Mouse (Mus musculus) heart, adult 2 months (tissue): ENCODE measurements around the gene Lamp2.

Source experiments
- CTCF ChIP-seq: fragments of 200-600 bp; IDR thresholded peaks from 2 replicates; pipeline ENCODE4 v1.8.1; 2022; ENCODE audit warnings: antibody characterized with exemption, mild to moderate bottlenecking, moderate library complexity
- EP300 ChIP-seq: fragments of 200-500 bp; IDR thresholded peaks from 2 replicates; pipeline ENCODE4 v1.6.1; 2011; ENCODE audit warnings: low read depth, low read length, control low read depth; ENCODE audit not compliant: insufficient read depth
- POLR2A ChIP-seq: fragments of 200-500 bp; IDR thresholded peaks from 2 replicates; pipeline ENCODE4 v1.6.1; 2011; ENCODE audit warnings: mild to moderate bottlenecking, low read depth, low read length, control low read depth; ENCODE audit not compliant: insufficient read depth

DNA sequence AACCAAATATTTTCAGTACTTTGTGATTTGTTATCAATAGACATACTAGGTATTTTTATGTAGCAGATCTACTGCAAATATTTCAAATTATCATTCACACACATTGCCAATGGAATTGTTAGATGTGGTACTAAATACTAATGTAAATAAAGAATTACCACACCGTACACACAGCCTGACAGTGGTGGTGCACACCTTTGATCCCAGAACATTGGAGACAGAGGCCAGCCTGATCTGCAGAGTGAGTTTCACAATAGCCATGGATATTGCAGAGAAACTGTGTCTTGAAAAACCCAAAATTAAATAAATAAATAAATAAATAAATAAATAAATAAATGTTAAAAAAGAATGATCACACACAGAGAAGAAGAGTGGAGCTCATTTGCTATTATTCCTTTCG is 6.9 kb upstream of the Lamp2 start:
- no peak for TF ChIP-seq POLR2A
- no peak for TF ChIP-seq EP300
- no peak for TF ChIP-seq CTCF
